Mouse (Mus musculus): ENCODE results near the gene Trim72. TPM values are rescaled to one million over a fixed set of nuclear protein-coding genes. Genes with fewer than 3 reads are reported as not detected.

The Trim72 gene
- 0.76 and 1.0 TPM in 2 replicates for polyA plus RNA-seq (2015; fragmentation: Nextera tagmentation; extraction: Ambion mirVana)

DNA sequence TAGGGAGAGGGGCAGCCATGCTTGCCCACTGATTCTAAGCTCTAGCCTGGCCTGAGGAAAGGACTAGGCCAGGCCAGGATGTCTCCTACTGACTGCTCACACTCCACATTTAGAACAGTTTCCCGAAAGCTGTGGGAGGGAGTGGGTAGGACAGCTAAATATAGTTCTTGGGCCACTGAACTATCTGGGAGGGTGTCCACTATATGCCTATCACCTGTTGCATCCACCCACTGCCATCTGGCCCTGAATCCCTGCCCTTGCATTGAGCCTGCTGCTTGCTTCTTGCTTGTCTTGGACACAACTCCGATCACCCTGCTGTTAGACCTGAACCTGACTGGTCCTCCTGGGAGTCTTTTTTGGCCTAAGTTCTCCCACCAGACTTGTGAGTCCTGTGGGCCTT, at the start of gene Trim72:
Trim72 (plus strand) TSS at position 262 of the 400 bp plus-strand sequence.
- H3K9me3 ChIP-seq: no peaks in the 10 kb centered on the region
- H3K4me3 ChIP-seq: peak within 1 kb of the TSS; percentile 39
- peak within 1 kb of the TSS; percentile 65 for H3K4me2 ChIP-seq
- ATAC-seq (ENCODE audit: extremely low read depth, insufficient number of reproducible peaks, low FRiP score, low TSS enrichment): peak; percentile 46
- peaks cover 39% of the 10 kb centered on the region; the same call in 1 of the 2 replicates for H3K27me3 ChIP-seq (replicated peaks)
- peak within 1 kb of the TSS; percentile 51 for H3K27ac ChIP-seq (replicated peaks)
- peaks cover 32% of the 10 kb centered on the region for H3K4me1 ChIP-seq
- WGBS: 39% methylated on average over 2 of the region's 2 CpGs
- H3K36me3 ChIP-seq: no peaks in the 10 kb centered on the region
- H3K9ac ChIP-seq: peak within 1 kb of the TSS; percentile 67

DNA sequence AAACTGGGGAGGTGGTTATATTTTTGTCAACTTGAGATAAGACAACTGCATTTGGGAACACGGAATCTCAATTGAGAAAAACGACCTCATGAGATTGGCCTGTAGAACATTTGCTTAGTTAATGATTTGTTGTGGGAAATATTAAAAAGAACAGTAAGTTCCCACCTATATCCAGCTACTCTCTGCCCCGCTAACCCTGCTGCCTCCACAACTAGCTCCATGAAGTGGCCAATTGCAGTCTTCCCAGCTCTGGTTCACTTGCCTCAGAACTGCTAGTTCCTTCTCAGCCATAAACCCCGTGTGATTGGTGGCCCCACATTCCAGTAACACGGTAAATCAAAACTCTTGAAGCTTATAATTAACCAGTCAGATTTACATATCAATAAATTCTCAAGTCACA, 44.4 kb upstream of the Trim72 start:
- H3K27ac ChIP-seq (replicated peaks): no peak overlapping the region
- no peak overlapping the region for H3K4me3 ChIP-seq
- no peaks in the 10 kb centered on the region for H3K36me3 ChIP-seq
- H3K4me1 ChIP-seq: no peaks in the 10 kb centered on the region
- ATAC-seq (ENCODE audit: extremely low read depth, insufficient number of reproducible peaks, low FRiP score, low TSS enrichment): no peak
- H3K4me2 ChIP-seq: no peak overlapping the region
- H3K27me3 ChIP-seq (replicated peaks): peaks cover 4% of the 10 kb centered on the region; the same call in 1 of the 2 replicates
- no peaks in the 10 kb centered on the region for H3K9me3 ChIP-seq
- H3K9ac ChIP-seq: no peak overlapping the region
- 50% methylated on average over 5 of the region's 5 CpGs for WGBS

GRCm38 (mm10) chr7:127966371-127966918, 37.3 kb upstream of the Trim72 start:
- peak overlapping the region; percentile 97 for H3K27ac ChIP-seq (replicated peaks)
- no peak for ATAC-seq (ENCODE audit: extremely low read depth, insufficient number of reproducible peaks, low FRiP score, low TSS enrichment)
- H3K36me3 ChIP-seq: peaks cover 26% of the 10 kb centered on the region
- H3K4me2 ChIP-seq: peak overlapping the region; percentile 85
- 12% methylated on average over 10 of the region's 10 CpGs for whole genome bisulfite sequencing
- peak overlapping the region; percentile 97 for H3K9ac ChIP-seq
- H3K9me3 ChIP-seq: no peaks in the 10 kb centered on the region
- peak overlapping the region; percentile 86 for H3K4me3 ChIP-seq
- peaks cover 26% of the 10 kb centered on the region for H3K4me1 ChIP-seq
- no peaks in the 10 kb centered on the region for H3K27me3 ChIP-seq (replicated peaks)

GRCm38 (mm10) chr7:127967004-127967921, 36.5 kb upstream of the Trim72 start, which contains the start of gene Fus:
Gene Fus, plus strand, starts transcription at chr7:127967457.
- H3K27me3 ChIP-seq (replicated peaks): no peaks in the 10 kb centered on the region
- H3K4me2 ChIP-seq: peak within 1 kb of the TSS; percentile 85
- WGBS: under 1% methylated on average over 92 of the region's 92 CpGs
- no peaks in the 10 kb centered on the region for H3K9me3 ChIP-seq
- peaks cover 34% of the 10 kb centered on the region for H3K36me3 ChIP-seq
- H3K4me1 ChIP-seq: peaks cover 26% of the 10 kb centered on the region
- peak within 1 kb of the TSS; percentile 97 for H3K9ac ChIP-seq
- ATAC-seq (ENCODE audit: extremely low read depth, insufficient number of reproducible peaks, low FRiP score, low TSS enrichment): peak; percentile 91
- peak within 1 kb of the TSS; percentile 97 for H3K27ac ChIP-seq (replicated peaks)
- H3K4me3 ChIP-seq: peak within 1 kb of the TSS; percentile 86

DNA sequence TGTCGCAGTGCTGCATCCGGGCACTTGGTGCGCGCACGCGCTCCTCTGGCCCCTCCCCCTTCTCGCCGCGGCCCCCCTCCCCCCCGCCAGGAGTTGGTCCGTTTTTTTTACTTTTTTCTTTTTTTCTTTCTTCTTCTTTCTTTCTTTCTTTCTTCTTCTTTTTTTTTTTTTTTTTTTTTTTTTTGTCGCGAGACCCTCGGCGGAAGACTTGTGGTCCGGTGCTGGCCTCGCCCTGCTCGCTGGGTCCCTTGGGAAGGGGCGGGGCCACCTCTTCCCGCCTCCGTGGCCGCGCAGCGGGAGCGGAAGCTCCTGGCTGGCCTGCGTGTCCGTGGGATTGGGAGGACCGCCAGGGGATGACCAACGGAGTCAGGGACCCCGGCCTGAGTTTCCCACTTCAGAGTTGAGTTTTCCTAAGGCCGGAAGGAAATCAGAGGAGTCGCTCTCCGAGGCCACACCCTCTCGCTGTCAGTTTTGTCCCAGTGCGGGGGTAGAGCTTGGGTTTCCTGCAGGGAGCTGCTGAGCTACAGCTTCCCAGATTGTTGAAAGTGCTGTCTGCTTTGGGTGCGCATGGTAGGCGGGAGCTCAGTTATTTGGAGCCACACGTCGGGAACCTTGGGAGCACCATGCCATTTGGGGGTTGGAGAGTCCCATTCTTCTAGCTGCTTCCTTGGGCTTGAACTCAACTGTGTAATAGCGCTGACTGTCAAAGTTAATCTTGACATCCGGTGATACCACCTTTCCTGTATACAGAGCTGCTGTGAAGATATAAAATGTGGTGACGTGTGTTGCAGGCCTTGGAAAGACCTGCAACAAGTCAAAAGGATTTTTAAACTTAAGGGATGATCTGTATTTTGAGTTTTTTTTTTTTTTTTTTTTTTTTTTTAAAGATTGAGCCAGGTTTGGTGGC, 35.6 kb upstream of the Trim72 start:
- H3K4me2 ChIP-seq: peak overlapping the region; percentile 85
- no peaks in the 10 kb centered on the region for H3K27me3 ChIP-seq (replicated peaks)
- H3K4me3 ChIP-seq: peak overlapping the region; percentile 86
- peaks cover 31% of the 10 kb centered on the region for H3K4me1 ChIP-seq
- peak; percentile 49; the same call in 1 of the 2 replicates for ATAC-seq (ENCODE audit: extremely low read depth, insufficient number of reproducible peaks, low FRiP score, low TSS enrichment)
- peak overlapping the region; percentile 97 for H3K9ac ChIP-seq
- H3K9me3 ChIP-seq: no peaks in the 10 kb centered on the region
- H3K27ac ChIP-seq (replicated peaks): peak overlapping the region; percentile 97
- peaks cover 43% of the 10 kb centered on the region for H3K36me3 ChIP-seq
- WGBS: under 1% methylated on average over 42 of the region's 42 CpGs

DNA sequence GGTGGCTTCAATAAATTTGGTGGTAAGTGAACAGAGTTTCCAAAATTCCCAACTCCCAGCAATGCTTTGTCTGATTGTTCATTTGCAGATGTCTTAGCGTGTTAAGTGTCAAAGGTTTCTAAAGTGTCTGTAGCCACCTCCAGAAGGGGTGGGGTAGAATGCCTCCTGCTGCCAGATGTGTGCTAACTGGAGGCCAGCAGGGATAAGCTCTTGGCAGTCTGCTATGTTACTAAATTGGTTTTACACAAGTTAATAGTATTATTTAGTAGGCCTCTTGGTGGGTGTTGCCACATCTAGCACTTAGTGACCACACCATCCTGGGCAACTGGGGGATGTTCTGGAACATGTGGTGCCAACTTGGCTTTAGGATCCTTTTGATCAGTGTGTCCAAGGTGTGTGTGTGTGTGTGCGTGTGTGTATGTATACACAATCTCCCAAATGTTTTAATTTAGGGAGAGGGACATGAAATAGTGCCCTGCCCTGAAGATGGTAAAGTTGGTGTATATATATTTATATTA, 29.3 kb upstream of the Trim72 start:
- Histone ChIP-seq H3K9me3 (no peaks in the 10 kb centered on the region), H3K4me2 (no peak overlapping the region), H3K4me1 (peaks cover 20% of the 10 kb centered on the region), H3K9ac (no peak overlapping the region), H3K27me3 (replicated peaks) (no peaks in the 10 kb centered on the region), H3K4me3 (no peak overlapping the region), H3K27ac (replicated peaks) (no peak overlapping the region), H3K36me3 (peaks cover 99% of the 10 kb centered on the region)
- ATAC-seq (ENCODE audit: extremely low read depth, insufficient number of reproducible peaks, low FRiP score, low TSS enrichment): no peak
- WGBS: 87% methylated on average over 2 of the region's 2 CpGs

GRCm38 (mm10) chr7:127978856-127979255, 24.9 kb upstream of the Trim72 start:
- peaks cover 99% of the 10 kb centered on the region for H3K36me3 ChIP-seq
- H3K9ac ChIP-seq: no peak overlapping the region
- WGBS: 98% methylated on average over 2 of the region's 2 CpGs
- H3K4me3 ChIP-seq: no peak overlapping the region
- H3K27me3 ChIP-seq (replicated peaks): no peaks in the 10 kb centered on the region
- no peak overlapping the region for H3K4me2 ChIP-seq
- H3K4me1 ChIP-seq: 0 out of 2 replicates have a peak, but pooled peaks cover 2% of the 10 kb centered on the region
- H3K27ac ChIP-seq (replicated peaks): no peak overlapping the region
- ATAC-seq (ENCODE audit: extremely low read depth, insufficient number of reproducible peaks, low FRiP score, low TSS enrichment): no peak
- no peaks in the 10 kb centered on the region for H3K9me3 ChIP-seq

DNA sequence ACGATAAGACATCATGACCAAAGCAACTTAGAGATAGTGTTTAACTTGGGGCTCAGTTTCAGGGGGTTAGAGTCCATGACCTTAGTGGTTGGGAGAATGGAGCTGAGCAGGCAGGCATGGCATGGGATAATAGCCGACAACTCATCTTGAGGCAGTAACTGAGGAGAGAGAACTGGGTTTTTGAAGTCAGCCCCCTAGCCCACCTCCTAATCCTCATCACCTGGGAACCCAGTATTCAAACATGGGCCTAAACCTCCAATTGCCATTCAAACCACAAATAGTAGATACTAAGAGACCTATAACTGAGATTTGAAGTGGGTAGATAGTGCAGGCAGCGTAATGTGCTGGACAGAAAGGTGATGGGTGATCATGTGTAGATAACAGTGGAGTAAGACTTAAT, 23.1 kb upstream of the Trim72 start:
- Histone ChIP-seq H3K4me1 (no peaks in the 10 kb centered on the region), H3K4me3 (no peak overlapping the region), H3K27ac (replicated peaks) (no peak overlapping the region), H3K36me3 (peaks cover 99% of the 10 kb centered on the region), H3K4me2 (no peak overlapping the region), H3K27me3 (replicated peaks) (no peaks in the 10 kb centered on the region), H3K9ac (no peak overlapping the region), H3K9me3 (no peaks in the 10 kb centered on the region)
- WGBS: 89% methylated on average over 3 of the region's 3 CpGs
- no peak for ATAC-seq (ENCODE audit: extremely low read depth, insufficient number of reproducible peaks, low FRiP score, low TSS enrichment)

DNA sequence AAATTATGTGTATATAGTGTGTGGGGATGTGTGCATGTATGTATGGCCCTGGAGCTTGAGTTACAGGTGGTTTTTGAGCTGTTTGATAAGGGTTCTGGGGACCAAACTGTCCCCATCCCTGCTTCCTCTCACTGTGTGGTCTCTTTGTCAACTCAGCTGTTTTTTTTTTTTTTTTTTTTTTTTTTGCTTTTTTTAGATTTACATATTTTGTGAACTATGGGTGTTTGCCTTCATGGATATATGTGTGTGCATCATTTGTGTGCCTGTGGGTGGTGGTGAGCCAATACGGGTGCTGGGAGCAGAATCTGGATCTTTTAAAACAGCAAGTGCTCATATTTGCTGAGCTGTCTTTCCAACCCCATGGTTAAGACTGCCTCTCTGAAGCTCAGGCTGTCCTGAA, 14.8 kb upstream of the Trim72 start:
- no peak overlapping the region for H3K9ac ChIP-seq
- peaks cover 23% of the 10 kb centered on the region for H3K4me1 ChIP-seq
- no peak overlapping the region for H3K4me2 ChIP-seq
- H3K4me3 ChIP-seq: no peak overlapping the region
- no peak overlapping the region for H3K27ac ChIP-seq (replicated peaks)
- WGBS: 83% methylated on average over 1 of the region's 1 CpGs
- H3K36me3 ChIP-seq: peaks cover 84% of the 10 kb centered on the region
- no peaks in the 10 kb centered on the region for H3K27me3 ChIP-seq (replicated peaks)
- no peaks in the 10 kb centered on the region for H3K9me3 ChIP-seq
- ATAC-seq (ENCODE audit: extremely low read depth, insufficient number of reproducible peaks, low FRiP score, low TSS enrichment): no peak

GRCm38 (mm10) chr7:127991643-127992487, 11.9 kb upstream of the Trim72 start:
- Histone ChIP-seq H3K4me1 (peaks cover 23% of the 10 kb centered on the region), H3K9me3 (no peaks in the 10 kb centered on the region), H3K4me3 (no peak overlapping the region), H3K36me3 (peaks cover 54% of the 10 kb centered on the region), H3K4me2 (peak overlapping the region; percentile 72; the same call in 1 of the 2 replicates), H3K27ac (replicated peaks) (no peak overlapping the region), H3K27me3 (replicated peaks) (no peaks in the 10 kb centered on the region), H3K9ac (no peak overlapping the region)
- 51% methylated on average over 6 of the region's 6 CpGs for WGBS
- ATAC-seq (ENCODE audit: extremely low read depth, insufficient number of reproducible peaks, low FRiP score, low TSS enrichment): no peak
